Mouse (Mus musculus): ENCODE measurements at regions not wholly inside any gene's neighbourhood (a gene's known extent, or its start where the extent isn't known, plus 50 kb on each side); places are given as distances from the start of the nearest gene placed in this dataset.

- no peak for DNase-seq
Measured at GRCm38 (mm10) chr1:55807028-55807427, 401.3 kb downstream of the Plcl1 start.

- DNase-seq: no peak
Measured at GRCm38 (mm10) chr1:55808724-55809519, 403.2 kb downstream of the Plcl1 start.

- no peak for DNase-seq
Measured at GRCm38 (mm10) chr1:55812486-55812885, 406.8 kb downstream of the Plcl1 start.

- no peak for DNase-seq
Measured at GRCm38 (mm10) chr1:55820866-55821500, 415.3 kb downstream of the Plcl1 start.

- DNase-seq: no peak
Measured at GRCm38 (mm10) chr1:55822599-55822998, 416.9 kb downstream of the Plcl1 start.

- no peak for DNase-seq
Measured at GRCm38 (mm10) chr1:55827191-55827590, 421.5 kb downstream of the Plcl1 start.

- no peak for DNase-seq
Measured at GRCm38 (mm10) chr1:55835281-55835680, 429.6 kb downstream of the Plcl1 start.

GRCm38 (mm10) chr1:55836750-55837149 is 431.0 kb downstream of the Plcl1 start:
- DNase-seq: no peak

GRCm38 (mm10) chr1:55837366-55837765 is 431.6 kb downstream of the Plcl1 start:
- no peak for DNase-seq

GRCm38 (mm10) chr1:55838168-55838567 is 432.4 kb downstream of the Plcl1 start:
- peak; percentile 68 for DNase-seq

- DNase-seq: no peak
Measured at GRCm38 (mm10) chr1:55848806-55849205, 443.1 kb downstream of the Plcl1 start.

GRCm38 (mm10) chr1:55852354-55852753 is 446.6 kb downstream of the Plcl1 start:
- no peak for DNase-seq

GRCm38 (mm10) chr1:55859113-55859512 is 453.4 kb downstream of the Plcl1 start:
- no peak for DNase-seq

GRCm38 (mm10) chr1:55863113-55863512 is 457.4 kb downstream of the Plcl1 start:
- DNase-seq: no peak

- DNase-seq: no peak
Measured at GRCm38 (mm10) chr1:55865274-55865673, 459.6 kb downstream of the Plcl1 start.

- DNase-seq: no peak
Measured at GRCm38 (mm10) chr1:55866677-55867076, 461.0 kb downstream of the Plcl1 start.

GRCm38 (mm10) chr1:55873583-55873982 is 467.9 kb downstream of the Plcl1 start:
- no peak for DNase-seq

GRCm38 (mm10) chr1:55874143-55874867 is 468.6 kb downstream of the Plcl1 start:
- DNase-seq: peak; percentile 74

- DNase-seq: no peak
Measured at GRCm38 (mm10) chr1:55874868-55875144, 469.1 kb downstream of the Plcl1 start.

- no peak for DNase-seq
Measured at GRCm38 (mm10) chr1:55884576-55884975, 478.9 kb downstream of the Plcl1 start.

- peak; percentile 60 for DNase-seq
Measured at GRCm38 (mm10) chr1:55886383-55887070, 480.8 kb downstream of the Plcl1 start.

- DNase-seq: no peak
Measured at GRCm38 (mm10) chr1:55887386-55887785, 481.7 kb downstream of the Plcl1 start.
